Mouse (Mus musculus) small intestine, adult 2 months (tissue): ENCODE results near the gene Pam. TPM values are rescaled to one million over a fixed set of nuclear protein-coding genes. Genes with fewer than 3 reads are reported as not detected.

Experiments
- H3K27ac ChIP-seq: fragments of 200-500 bp; 2 replicates; pipeline ENCODE4 v1.5.1; 2012; ENCODE audit warnings: low read depth, low read length, control low read depth, inconsistent platforms; ENCODE audit not compliant: insufficient read depth
- H3K27me3 ChIP-seq: fragments of 200-500 bp; 2 replicates; pipeline ENCODE4 v1.6.1; 2012; ENCODE audit warnings: mild to moderate bottlenecking, moderate library complexity, low read length, inconsistent platforms; ENCODE audit not compliant: control insufficient read depth, insufficient read depth
- H3K36me3 ChIP-seq: fragments of 200-500 bp; 2 replicates; pipeline ENCODE4 v1.6.1; 2012; ENCODE audit warnings: mild to moderate bottlenecking, low read length, control low read depth, inconsistent platforms; ENCODE audit not compliant: control insufficient read depth, insufficient read depth
- H3K4me1 ChIP-seq: fragments of 200-500 bp; 2 replicates; pipeline ENCODE4 v1.6.1; 2012; ENCODE audit warnings: low read length, inconsistent platforms, mixed read lengths; ENCODE audit not compliant: control insufficient read depth, insufficient read depth, insufficient read length
- H3K4me3 ChIP-seq: fragments of 200-500 bp; 2 replicates; pipeline ENCODE4 v1.5.1; 2012; ENCODE audit warnings: low read depth, mild to moderate bottlenecking, control low read depth, inconsistent platforms, low read length, moderate library complexity
- CTCF ChIP-seq: fragments of 200-500 bp; IDR thresholded peaks from 2 replicates; pipeline ENCODE4 v1.5.1; 2012; ENCODE audit warnings: low read depth, mild to moderate bottlenecking, control low read depth, inconsistent platforms, low read length, moderate library complexity, mixed read lengths; ENCODE audit not compliant: insufficient replicate concordance, insufficient read length; ENCODE audit errors: extremely low read depth
- POLR2A ChIP-seq: fragments of 200-500 bp; IDR thresholded peaks from 2 replicates; pipeline ENCODE4 v1.6.1; 2012; ENCODE audit warnings: low read depth, mild to moderate bottlenecking, control low read depth, inconsistent platforms, low read length, moderate library complexity
- WGBS: fragments of 180-500 bp; shearing (Covaris S2); methylation state at CpG from one replicate; pipeline ENCODE4 v1.1.7; 2018; 5-methylcytosine and 5-hydroxymethylcytosine counted together
- polyA plus RNA-seq: library from polyadenylated mRNA; depleted of rRNA; stranded (reverse); fragments of >200 nt; gene quantifications from 2 replicates; pipeline ENCODE4 v1.2.3, GENCODE M21; 2012

The Pam gene
- polyA plus RNA-seq, 1 experiment, result 99.5 TPM

- Histone ChIP-seq H3K36me3 (no peaks in the 10 kb centered on the region), H3K27ac (no peak overlapping the region), H3K4me3 (no peak overlapping the region), H3K4me1 (no peaks in the 10 kb centered on the region), H3K27me3 (no peaks in the 10 kb centered on the region)
- TF ChIP-seq CTCF (no peak), POLR2A (no peak)
- WGBS, result 18% methylated on average over 4 of the region's 4 CpGs
Observed at GRCm38 (mm10) chr1:97802207-97802902, 293.1 kb downstream of the Pam start.

GRCm38 (mm10) chr1:97795936-97796335, 299.5 kb downstream of the Pam start:
- WGBS, result 53% methylated on average over 9 of the region's 9 CpGs
- Histone ChIP-seq H3K27ac (no peak overlapping the region), H3K4me3 (no peak overlapping the region), H3K4me1 (no peaks in the 10 kb centered on the region), H3K27me3 (no peaks in the 10 kb centered on the region), H3K36me3 (peaks cover 3% of the 10 kb centered on the region; the same call in 1 of the 2 replicates)
- TF ChIP-seq POLR2A (no peak), CTCF (no peak)

GRCm38 (mm10) chr1:97794110-97794509, 301.3 kb downstream of the Pam start:
- WGBS, result 82% methylated on average over 3 of the region's 3 CpGs
- Histone ChIP-seq H3K4me3 (no peak overlapping the region), H3K36me3 (peaks cover 3% of the 10 kb centered on the region; the same call in 1 of the 2 replicates), H3K27me3 (no peaks in the 10 kb centered on the region), H3K4me1 (no peaks in the 10 kb centered on the region), H3K27ac (no peak overlapping the region)
- no peak for TF ChIP-seq CTCF
- no peak for TF ChIP-seq POLR2A

GRCm38 (mm10) chr1:97788490-97788889, 307.0 kb downstream of the Pam start:
- Histone ChIP-seq H3K36me3 (peaks cover 12% of the 10 kb centered on the region), H3K4me3 (no peak overlapping the region), H3K27me3 (no peaks in the 10 kb centered on the region), H3K27ac (no peak overlapping the region), H3K4me1 (no peaks in the 10 kb centered on the region)
- 84% methylated on average over 2 of the region's 2 CpGs for WGBS
- no peak for TF ChIP-seq POLR2A
- TF ChIP-seq CTCF, result no peak

- 65% methylated on average over 3 of the region's 3 CpGs for WGBS
- H3K27me3 ChIP-seq, result no peaks in the 10 kb centered on the region
Observed at GRCm38 (mm10) chr1:97787674-97788073, 307.8 kb downstream of the Pam start.

GRCm38 (mm10) chr1:97785685-97786393, 309.6 kb downstream of the Pam start:
- WGBS, result 87% methylated on average over 11 of the region's 11 CpGs
- no peaks in the 10 kb centered on the region for H3K4me1 ChIP-seq
- no peaks in the 10 kb centered on the region for H3K27me3 ChIP-seq
- H3K27ac ChIP-seq, result no peak overlapping the region
- no peak for TF ChIP-seq POLR2A
- TF ChIP-seq CTCF, result no peak
- H3K36me3 ChIP-seq, result peaks cover 9% of the 10 kb centered on the region
- no peak overlapping the region for H3K4me3 ChIP-seq

More at GRCm38 (mm10) chr1:97787674-97788073, 307.8 kb downstream of the Pam start:
- Histone ChIP-seq H3K4me1 (no peaks in the 10 kb centered on the region), H3K36me3 (peaks cover 11% of the 10 kb centered on the region), H3K27ac (no peak overlapping the region), H3K4me3 (no peak overlapping the region)
- no peak for TF ChIP-seq CTCF
- no peak for TF ChIP-seq POLR2A

- 83% methylated on average over 7 of the region's 7 CpGs for whole genome bisulfite sequencing
- H3K4me1 ChIP-seq, result no peaks in the 10 kb centered on the region
- H3K36me3 ChIP-seq, result peaks cover 9% of the 10 kb centered on the region
- H3K4me3 ChIP-seq, result no peak overlapping the region
- no peak overlapping the region for H3K27ac ChIP-seq
- H3K27me3 ChIP-seq, result no peaks in the 10 kb centered on the region
- TF ChIP-seq POLR2A (no peak), CTCF (no peak)
Observed at GRCm38 (mm10) chr1:97784928-97785327, 310.5 kb downstream of the Pam start.
